9 mouse cellular contexts compared by ENCODE assay signal in the genomic region with DNA sequence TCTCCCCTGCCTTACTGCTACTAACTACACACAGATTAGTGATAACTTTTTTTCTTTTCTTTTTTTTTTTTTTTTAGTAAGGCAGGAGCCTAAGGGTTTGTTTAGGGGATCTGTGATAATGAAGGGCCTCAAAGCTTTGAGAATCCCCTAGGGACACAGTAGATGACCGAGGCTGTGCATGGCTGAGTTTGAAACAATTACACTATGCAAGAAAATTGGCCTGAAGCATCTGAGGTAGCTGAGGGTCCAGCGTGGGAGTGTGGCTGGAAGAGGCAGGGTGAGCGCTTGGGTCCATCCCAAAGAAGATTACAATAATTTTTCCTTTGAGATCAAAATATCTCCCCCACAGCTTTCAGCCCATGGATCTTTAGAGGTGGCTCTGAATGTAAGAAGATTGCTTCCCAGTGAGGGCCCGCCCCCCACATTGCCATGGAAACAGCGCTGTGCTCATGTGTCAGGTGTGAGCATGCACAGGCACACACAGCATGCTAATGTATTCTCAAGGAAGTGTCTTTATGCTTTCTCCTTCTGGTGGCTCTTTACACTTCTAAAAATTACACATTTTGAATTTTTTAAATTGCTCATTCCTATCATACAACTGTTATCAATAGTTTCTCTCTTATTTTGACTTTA. TPM values are rescaled to one million over a fixed set of nuclear protein-coding genes. Genes with fewer than 3 reads are reported as not detected.
DNase-seq lines count a peak whose midpoint lies in the region; ATAC-seq lines count a peak whose summit lies in the region.
"Had no signal": no experiment of that assay in that cellular context is flagged by ENCODE, and none has a peak within 500 bp of the region (broad histone marks: within the 10 kb centered on the region; RNA-seq: fewer than 3 reads in every experiment).

No protein-coding gene starts in this region.

- no peaks in the 10 kb centered on the region for H3K9me3 ChIP-seq in forebrain, embryonic 11.5 days (ENCODE audit: control insufficient read depth, low read length)
- no peaks in the 10 kb centered on the region for H3K9me3 ChIP-seq in forebrain, embryonic 10.5 days
- no peaks in the 10 kb centered on the region for H3K9me3 ChIP-seq in hindbrain, embryonic 13.5 days
- no peaks in the 10 kb centered on the region for H3K9me3 ChIP-seq in midbrain, embryonic 10.5 days (replicated peaks)
- H3K9me3 ChIP-seq: embryonic facial prominence, embryonic 15.5 days had no signal

- no peak overlapping the region for H3K9ac ChIP-seq in forebrain, embryonic 11.5 days (ENCODE audit: low read length)
- H3K9ac ChIP-seq in hindbrain, embryonic 13.5 days: no peak overlapping the region
- H3K9ac ChIP-seq: embryonic facial prominence, embryonic 15.5 days had no signal

- H3K36me3 ChIP-seq in forebrain, embryonic 11.5 days (ENCODE audit: control insufficient read depth, insufficient read depth, low read length): no peaks in the 10 kb centered on the region
- H3K36me3 ChIP-seq in forebrain, embryonic 10.5 days (replicated peaks): no peaks in the 10 kb centered on the region
- no peaks in the 10 kb centered on the region for H3K36me3 ChIP-seq in hindbrain, embryonic 13.5 days
- H3K36me3 ChIP-seq in midbrain, embryonic 10.5 days: no peaks in the 10 kb centered on the region
- H3K36me3 ChIP-seq: embryonic facial prominence, embryonic 15.5 days had no signal

- no peaks in the 10 kb centered on the region for H3K4me1 ChIP-seq in forebrain, embryonic 11.5 days (replicated peaks; ENCODE audit: control insufficient read depth, insufficient read depth, low read length)
- H3K4me1 ChIP-seq in forebrain, embryonic 10.5 days: peaks cover 28% of the 10 kb centered on the region
- peaks cover 14% of the 10 kb centered on the region for H3K4me1 ChIP-seq in hindbrain, embryonic 13.5 days (replicated peaks)
- peaks cover 19% of the 10 kb centered on the region for H3K4me1 ChIP-seq in midbrain, embryonic 10.5 days
- H3K4me1 ChIP-seq: embryonic facial prominence, embryonic 15.5 days had no signal

- peak; percentile 63; the same call in 1 of the 2 replicates for ATAC-seq in forebrain, embryonic 11.5 days (replicated peaks; ENCODE audit: low FRiP score)
- peak; percentile 90 for ATAC-seq in hindbrain, embryonic 13.5 days (ENCODE audit: low FRiP score)

- 39% methylated on average over 5 of the region's 5 CpGs for WGBS in forebrain, embryonic 11.5 days
- WGBS in forebrain, embryonic 10.5 days: 48% methylated on average over 5 of the region's 5 CpGs
- 33% methylated on average over 5 of the region's 5 CpGs for WGBS in hindbrain, embryonic 13.5 days
- 43% methylated on average over 5 of the region's 5 CpGs for WGBS in midbrain, embryonic 10.5 days

- no peaks in the 10 kb centered on the region for H3K27me3 ChIP-seq in forebrain, embryonic 11.5 days (ENCODE audit: control insufficient read depth, insufficient read depth, low read length)
- no peaks in the 10 kb centered on the region for H3K27me3 ChIP-seq in forebrain, embryonic 10.5 days (ENCODE audit: poor library complexity, severe bottlenecking)
- H3K27me3 ChIP-seq in hindbrain, embryonic 13.5 days: 0 out of 2 replicates have a peak, but pooled peaks cover 6% of the 10 kb centered on the region
- no peaks in the 10 kb centered on the region for H3K27me3 ChIP-seq in midbrain, embryonic 10.5 days (ENCODE audit: low read depth, poor library complexity, severe bottlenecking)
- H3K27me3 ChIP-seq: embryonic facial prominence, embryonic 15.5 days had no signal

- peak; percentile 63 for DNase-seq in forebrain, embryonic 11.5 days (ENCODE audit: low spot score)
- no peak for DNase-seq in forebrain, embryonic 10.5 days (ENCODE audit: extremely low spot score, low spot score)
- peak; percentile 44 for DNase-seq in midbrain, embryonic 10.5 days (ENCODE audit: low spot score)
- peak; percentile 46 to 53 for DNase-seq in thymus, adult 18-20 months
- DNase-seq in ovary, adult 18-20 months (ENCODE audit: low spot score): no peak
- DNase-seq in spleen, postnatal 36 days (ENCODE audit: low spot score in 2 of 2): no peak
- no peak for DNase-seq in kidney, adult 8-10 months

- no peak overlapping the region for H3K27ac ChIP-seq in forebrain, embryonic 11.5 days (ENCODE audit: low read depth, low read length)
- H3K27ac ChIP-seq in forebrain, embryonic 10.5 days: no peak overlapping the region
- peak overlapping the region; percentile 76 for H3K27ac ChIP-seq in hindbrain, embryonic 13.5 days
- H3K27ac ChIP-seq in midbrain, embryonic 10.5 days (replicated peaks): no peak overlapping the region
- H3K27ac ChIP-seq: embryonic facial prominence, embryonic 15.5 days had no signal

- H3K4me3 ChIP-seq in forebrain, embryonic 11.5 days (ENCODE audit: low read depth, low read length): no peak overlapping the region
- H3K4me3 ChIP-seq in forebrain, embryonic 10.5 days: no peak overlapping the region
- H3K4me3 ChIP-seq in hindbrain, embryonic 13.5 days: no peak overlapping the region
- H3K4me3 ChIP-seq in midbrain, embryonic 10.5 days: no peak overlapping the region
- H3K4me3 ChIP-seq: embryonic facial prominence, embryonic 15.5 days had no signal

- no peak overlapping the region for H3K4me2 ChIP-seq in forebrain, embryonic 11.5 days (ENCODE audit: low read depth, low read length, severe bottlenecking)
- H3K4me2 ChIP-seq in hindbrain, embryonic 13.5 days: peak overlapping the region; percentile 10; the same call in 1 of the 2 replicates
- H3K4me2 ChIP-seq: embryonic facial prominence, embryonic 15.5 days had no signal

RNA-seq across cellular contexts. Expression of gene Znrf2, which starts 31.5 kb away (rescaled TPM):
- polyA plus RNA-seq in forebrain, embryonic 11.5 days (2014; fragmentation: Nextera tagmentation; extraction: Ambion mirVana): 2.8 and 3.0 TPM in 2 replicates
- polyA plus RNA-seq in forebrain, embryonic 10.5 days (2016; fragmentation: Nextera tagmentation; extraction: Ambion mirVana): 1.8 and 2.3 TPM in 2 replicates
- polyA plus RNA-seq in hindbrain, embryonic 13.5 days (2015; fragmentation: Nextera tagmentation; extraction: Ambion mirVana): 5.6 and 5.9 TPM in 2 replicates
- 2.2 and 2.4 TPM in 2 replicates for polyA plus RNA-seq in midbrain, embryonic 10.5 days (2016; fragmentation: Nextera tagmentation; extraction: Ambion mirVana)

Comparison
In these comparisons a context has a peak if more than half of its experiments do, and no peak if none do; other contexts are left out.
1. DNase-seq: peak in forebrain, embryonic 11.5 days (single experiment), midbrain, embryonic 10.5 days (single experiment) and thymus, adult 18-20 months (2 of 2); none in forebrain, embryonic 10.5 days (single experiment), ovary, adult 18-20 months (single experiment), spleen, postnatal 36 days (0 of 2) and kidney, adult 8-10 months (0 of 2).